Mouse (Mus musculus) kidney, postnatal 0 days (tissue): ENCODE measurements around the gene Slc39a7. TPM values are rescaled to one million over a fixed set of nuclear protein-coding genes. Genes with fewer than 3 reads are reported as not detected.

ENCODE experiments used
- ATAC-seq: fragments of 200-750 bp; cut with Nextera tagmentation; replicated peaks from 2 replicates; pipeline ENCODE4 v1.8.0; 2017; ENCODE audit warnings: low read depth, moderate number of reproducible peaks, moderate TSS enrichment, moderate library complexity; ENCODE audit not compliant: low FRiP score
- DNase-seq: peaks from one replicate; pipeline ENCODE4 v3.0.0-alpha.2; 2016; ENCODE audit warnings: low spot score
- H3K27ac ChIP-seq: fragments of 300-500 bp; sonication (generic); 2 replicates; pipeline ENCODE4 v1.5.1; 2014; ENCODE audit warnings: mild to moderate bottlenecking
- H3K27me3 ChIP-seq: fragments of 300-500 bp; sonication (generic); 2 replicates; pipeline ENCODE4 v1.6.1; 2014; ENCODE audit warnings: low read length, mixed read lengths; ENCODE audit not compliant: insufficient read depth
- H3K36me3 ChIP-seq: fragments of 300-500 bp; sonication (generic); 2 replicates; pipeline ENCODE4 v1.6.1; 2014; ENCODE audit warnings: low read length, mixed read lengths; ENCODE audit not compliant: insufficient read depth
- H3K4me1 ChIP-seq: fragments of 300-500 bp; sonication (generic); replicated peaks from 2 replicates; pipeline ENCODE4 v1.6.1; 2014; ENCODE audit warnings: antibody characterized with exemption, low read length, mixed read lengths; ENCODE audit not compliant: insufficient read depth
- H3K4me2 ChIP-seq: fragments of 300-500 bp; sonication (generic); 2 replicates; pipeline ENCODE4 v1.6.1; 2014; ENCODE audit warnings: mild to moderate bottlenecking, low read length, moderate library complexity, mixed read lengths
- H3K4me3 ChIP-seq: fragments of 300-500 bp; sonication (generic); replicated peaks from 2 replicates; pipeline ENCODE4 v1.5.1; 2014; ENCODE audit warnings: low read depth, low read length
- H3K9ac ChIP-seq: fragments of 300-500 bp; sonication (generic); 2 replicates; pipeline ENCODE4 v1.6.1; 2014; ENCODE audit warnings: low read depth, low read length
- H3K9me3 ChIP-seq: fragments of 300-500 bp; sonication (generic); replicated peaks from 2 replicates; pipeline ENCODE4 v1.6.1; 2016; ENCODE audit warnings: low read length, inconsistent platforms, mixed read lengths
- CTCF ChIP-seq: IDR thresholded peaks from 2 replicates; pipeline ENCODE4 v1.5.1; 2016; ENCODE audit warnings: antibody characterized with exemption, low read depth, mild to moderate bottlenecking, moderate library complexity
- WGBS: fragments of 180-500 bp; shearing (Covaris S2); extraction: QIAGEN DNeasy Blood & Tissue Kit; methylation state at CpG from one replicate; pipeline ENCODE4 v1.1.7; 2014; 5-methylcytosine and 5-hydroxymethylcytosine counted together
- polyA plus RNA-seq: library from polyadenylated mRNA; unstranded; fragments of >200 nt; fragmentation: Nextera tagmentation; extraction: Ambion mirVana; gene quantifications from 2 replicates; pipeline ENCODE4 v1.2.1, GENCODE M21; 2015

Gene Slc39a7
- polyA plus RNA-seq, 1 experiment from 2014 or later = 149 TPM

DNA sequence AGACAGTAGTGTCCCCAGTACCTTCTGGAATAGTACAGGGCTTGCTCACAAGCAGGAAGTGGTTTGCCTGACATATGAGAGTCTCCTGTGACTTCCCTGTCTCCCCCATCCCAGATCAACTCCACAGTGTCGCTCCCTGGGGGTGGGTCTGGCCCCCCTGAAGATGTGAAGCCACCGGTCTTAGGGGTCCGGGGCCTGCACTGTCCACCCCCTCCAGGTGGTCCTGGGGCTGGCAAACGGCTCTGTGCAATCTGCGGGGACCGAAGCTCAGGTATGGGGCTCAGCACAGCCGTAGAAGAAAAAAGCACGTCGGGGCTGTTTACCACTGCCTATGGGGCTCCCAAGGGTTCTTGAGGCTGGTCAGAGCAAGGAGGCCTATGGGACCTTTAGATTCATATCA, 2.0 kb upstream of the Slc39a7 start:
- Histone ChIP-seq H3K9me3 (no peaks in the 10 kb centered on the region), H3K4me1 (peaks cover 21% of the 10 kb centered on the region), H3K4me3 (no peak overlapping the region), H3K9ac (no peak overlapping the region; the same call in 1 of the 2 replicates), H3K27ac (peak overlapping the region; percentile 54; the same call in 1 of the 2 replicates), H3K36me3 (peaks cover 48% of the 10 kb centered on the region), H3K27me3 (no peaks in the 10 kb centered on the region), H3K4me2 (peak overlapping the region; percentile 70; the same call in 1 of the 2 replicates)
- WGBS = 88% methylated on average over 9 of the region's 9 CpGs
- DNase-seq = no peak
- TF ChIP-seq CTCF = no peak
- no peak for ATAC-seq

DNA sequence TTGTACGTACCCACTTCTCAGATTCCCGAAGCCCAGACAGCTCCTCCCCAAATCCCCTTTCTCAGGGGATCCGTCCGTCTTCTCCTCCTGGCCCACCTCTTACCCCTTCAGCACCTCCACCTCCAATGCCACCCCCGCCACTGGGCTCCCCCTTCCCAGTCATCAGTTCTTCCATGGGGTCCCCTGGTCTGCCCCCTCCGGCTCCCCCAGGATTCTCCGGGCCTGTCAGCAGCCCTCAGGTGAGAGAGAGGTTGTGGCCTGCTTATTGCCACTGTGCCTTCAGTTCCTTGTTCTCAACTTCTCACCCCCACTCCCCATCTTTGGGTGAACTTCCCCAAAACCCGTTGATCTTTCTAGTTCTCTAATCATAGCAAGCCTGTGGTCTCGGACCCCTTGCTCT, 1.3 kb upstream of the Slc39a7 start:
- H3K27me3 ChIP-seq = no peaks in the 10 kb centered on the region
- H3K4me1 ChIP-seq = peaks cover 17% of the 10 kb centered on the region
- peak overlapping the region; percentile 50 for H3K4me3 ChIP-seq
- no peaks in the 10 kb centered on the region for H3K9me3 ChIP-seq
- peak overlapping the region; percentile 54; the same call in 1 of the 2 replicates for H3K27ac ChIP-seq
- H3K4me2 ChIP-seq = peak overlapping the region; percentile 70
- peaks cover 49% of the 10 kb centered on the region for H3K36me3 ChIP-seq
- ATAC-seq (no peak), DNase-seq (no peak)
- no peak for TF ChIP-seq CTCF
- WGBS = 46% methylated on average over 9 of the region's 9 CpGs
- H3K9ac ChIP-seq = peak overlapping the region; percentile 91

DNA sequence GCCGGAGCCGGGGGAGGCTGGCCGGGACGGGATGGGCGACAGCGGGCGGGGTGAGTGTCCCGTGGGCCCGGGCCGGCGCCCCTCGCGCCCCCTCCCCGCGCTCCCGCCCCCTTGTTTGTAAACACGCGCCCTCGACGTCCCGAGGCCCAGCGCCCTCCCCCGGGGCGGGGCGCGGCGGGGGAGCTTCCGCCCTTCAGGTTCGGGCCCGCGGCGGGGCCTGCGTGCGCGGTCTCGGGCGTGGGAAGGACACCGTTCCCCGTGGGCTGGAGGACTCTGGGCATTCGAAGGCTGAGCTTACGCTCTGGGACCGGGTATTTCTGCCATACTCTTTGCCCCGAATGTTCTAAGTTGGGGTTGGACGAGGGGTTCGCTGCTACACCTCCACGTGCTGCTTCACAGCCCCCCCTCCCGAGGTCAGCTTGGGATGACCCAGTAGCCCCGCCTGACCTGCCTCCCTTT, 721 bp upstream of the Slc39a7 start:
- Histone ChIP-seq H3K27me3 (no peaks in the 10 kb centered on the region), H3K36me3 (peaks cover 43% of the 10 kb centered on the region), H3K4me1 (peaks cover 18% of the 10 kb centered on the region), H3K27ac (peak overlapping the region; percentile 93), H3K9me3 (no peaks in the 10 kb centered on the region), H3K4me3 (peak overlapping the region; percentile 50), H3K4me2 (peak overlapping the region; percentile 70), H3K9ac (peak overlapping the region; percentile 91)
- WGBS = 1% methylated on average over 40 of the region's 48 CpGs
- DNase-seq (peak; percentile 56), ATAC-seq (peak; percentile 1; the same call in 1 of the 2 replicates)
- TF ChIP-seq CTCF = no peak

DNA sequence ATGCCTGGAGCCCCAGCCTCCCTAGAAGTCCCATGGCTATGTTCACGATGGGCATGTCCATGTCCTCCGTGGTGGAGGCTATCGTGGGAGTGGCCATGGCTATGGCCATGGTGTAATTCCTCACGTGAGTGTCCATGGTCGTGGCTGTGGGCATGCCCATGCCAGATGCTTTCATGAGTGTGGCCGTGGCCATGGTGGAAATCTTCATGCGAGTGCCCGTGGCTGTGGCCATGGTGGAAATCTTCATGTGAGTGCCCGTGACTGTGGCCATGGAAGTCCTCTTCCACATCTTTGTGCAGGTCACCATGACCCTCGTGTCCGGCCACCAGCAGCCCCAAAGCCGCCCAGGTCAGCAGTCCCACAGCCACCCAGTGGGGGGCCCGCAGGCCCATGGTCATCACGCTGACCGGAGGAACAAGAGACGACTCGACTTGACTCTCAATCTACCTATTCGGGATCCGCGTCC, 588 bp downstream of the Slc39a7 start:
- peaks cover 26% of the 10 kb centered on the region for H3K4me1 ChIP-seq
- WGBS = 3% methylated on average over 20 of the region's 20 CpGs
- peak; percentile 1; the same call in 1 of the 2 replicates for ATAC-seq
- DNase-seq = no peak
- H3K9ac ChIP-seq = peak overlapping the region; percentile 91
- peak overlapping the region; percentile 50 for H3K4me3 ChIP-seq
- peak overlapping the region; percentile 70 for H3K4me2 ChIP-seq
- TF ChIP-seq CTCF = peak; percentile 17; the same call in 1 of the 2 replicates
- no peaks in the 10 kb centered on the region for H3K9me3 ChIP-seq
- H3K27me3 ChIP-seq = no peaks in the 10 kb centered on the region
- peak overlapping the region; percentile 67 for H3K27ac ChIP-seq
- peaks cover 31% of the 10 kb centered on the region for H3K36me3 ChIP-seq

DNA sequence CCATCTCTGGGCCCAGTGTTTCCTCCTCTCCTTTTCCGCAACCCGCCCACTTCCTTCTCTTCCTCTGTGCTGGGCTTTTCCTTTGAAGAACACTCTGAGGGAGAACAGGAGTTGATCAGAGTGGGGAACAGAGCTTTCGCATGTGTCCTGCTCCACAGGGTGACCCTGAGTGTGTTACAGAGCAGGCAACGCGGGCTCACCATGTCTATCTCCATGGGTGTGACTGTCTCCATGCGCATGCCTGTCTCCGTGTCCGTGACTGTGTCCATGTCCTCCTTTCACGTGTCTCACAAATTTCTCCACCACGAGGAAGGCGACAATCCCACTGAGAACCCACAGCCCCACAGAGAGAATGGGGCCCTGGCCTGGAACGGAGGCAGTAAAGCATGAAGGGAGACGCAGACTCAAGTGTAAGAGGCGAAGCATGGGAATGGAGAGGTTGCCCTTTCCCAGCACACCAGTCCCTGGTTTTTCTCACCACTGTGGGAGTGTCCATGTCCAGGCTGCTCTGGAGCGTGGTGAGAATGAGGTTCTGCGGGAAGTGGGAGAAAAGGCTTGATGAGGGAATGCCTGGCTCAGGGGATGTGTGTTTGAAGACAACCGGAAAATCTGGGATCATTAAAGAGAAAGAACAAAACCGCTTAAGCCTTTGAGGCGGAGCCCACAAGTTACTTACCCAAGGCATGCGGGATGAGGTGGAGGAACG, 1.4 kb downstream of the Slc39a7 start:
- DNase-seq = no peak

DNA sequence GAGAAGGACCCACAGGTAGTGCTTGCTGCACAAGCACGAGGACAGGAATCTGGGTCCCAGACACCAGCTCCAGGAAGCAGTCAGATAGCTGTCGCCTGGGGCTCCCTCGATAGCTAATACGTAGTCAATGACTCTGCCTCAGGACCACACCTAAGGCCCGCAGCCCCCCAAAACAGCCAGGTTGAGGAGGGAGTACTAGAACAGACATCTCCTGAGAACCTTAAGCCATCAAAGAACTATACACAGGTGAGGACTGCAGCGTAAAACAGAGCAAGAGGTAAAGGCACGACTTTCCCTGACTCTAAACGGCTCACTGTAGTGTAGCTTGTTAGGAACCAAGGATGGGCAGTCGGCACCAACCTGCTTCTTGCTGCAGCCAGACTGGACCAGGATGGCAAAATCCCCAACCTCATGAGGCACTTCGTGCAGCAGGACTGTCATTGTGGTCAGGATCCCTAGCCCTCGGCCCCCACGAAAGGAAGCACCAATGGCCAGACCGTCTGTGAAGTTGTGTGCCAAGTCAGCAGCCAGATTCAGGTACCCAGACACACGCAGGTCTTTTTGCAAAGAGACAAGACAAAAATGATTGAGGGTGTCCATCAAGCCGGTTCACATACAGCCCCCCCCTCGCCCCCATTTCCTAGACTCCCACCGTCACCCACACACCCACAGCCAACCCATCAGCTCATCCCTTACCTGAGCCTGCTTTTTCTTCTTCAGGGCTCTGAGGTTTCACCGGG, 2.2 kb downstream of the Slc39a7 start:
- Histone ChIP-seq H3K4me1 (peaks cover 36% of the 10 kb centered on the region), H3K4me3 (0 out of 2 replicates have a peak overlapping the region, but pooled peaks have one; percentile 50), H3K4me2 (peak overlapping the region; percentile 70), H3K36me3 (peaks cover 21% of the 10 kb centered on the region), H3K9ac (peak overlapping the region; percentile 91; the same call in 1 of the 2 replicates), H3K9me3 (no peaks in the 10 kb centered on the region), H3K27me3 (no peaks in the 10 kb centered on the region), H3K27ac (no peak overlapping the region)
- DNase-seq = no peak
- 86% methylated on average over 18 of the region's 18 CpGs for WGBS
- no peak for ATAC-seq
- TF ChIP-seq CTCF = no peak

More for the DNA sequence above, 1.4 kb downstream of the Slc39a7 start:
- 56% methylated on average over 21 of the region's 21 CpGs for WGBS
- TF ChIP-seq CTCF = no peak
- no peak for ATAC-seq
- Histone ChIP-seq H3K36me3 (peaks cover 24% of the 10 kb centered on the region), H3K4me2 (peak overlapping the region; percentile 70), H3K4me1 (peaks cover 35% of the 10 kb centered on the region), H3K9me3 (no peaks in the 10 kb centered on the region), H3K27me3 (no peaks in the 10 kb centered on the region), H3K4me3 (peak overlapping the region; percentile 50), H3K9ac (peak overlapping the region; percentile 91), H3K27ac (peak overlapping the region; percentile 67; the same call in 1 of the 2 replicates)
